Mouse (Mus musculus): ENCODE data around the gene Tmprss9. TPM values are rescaled to one million over a fixed set of nuclear protein-coding genes. Genes with fewer than 3 reads are reported as not detected.

Gene Tmprss9
- total RNA-seq, 2 experiments from 2014 or later, result 0.10 to 0.13 TPM

DNA sequence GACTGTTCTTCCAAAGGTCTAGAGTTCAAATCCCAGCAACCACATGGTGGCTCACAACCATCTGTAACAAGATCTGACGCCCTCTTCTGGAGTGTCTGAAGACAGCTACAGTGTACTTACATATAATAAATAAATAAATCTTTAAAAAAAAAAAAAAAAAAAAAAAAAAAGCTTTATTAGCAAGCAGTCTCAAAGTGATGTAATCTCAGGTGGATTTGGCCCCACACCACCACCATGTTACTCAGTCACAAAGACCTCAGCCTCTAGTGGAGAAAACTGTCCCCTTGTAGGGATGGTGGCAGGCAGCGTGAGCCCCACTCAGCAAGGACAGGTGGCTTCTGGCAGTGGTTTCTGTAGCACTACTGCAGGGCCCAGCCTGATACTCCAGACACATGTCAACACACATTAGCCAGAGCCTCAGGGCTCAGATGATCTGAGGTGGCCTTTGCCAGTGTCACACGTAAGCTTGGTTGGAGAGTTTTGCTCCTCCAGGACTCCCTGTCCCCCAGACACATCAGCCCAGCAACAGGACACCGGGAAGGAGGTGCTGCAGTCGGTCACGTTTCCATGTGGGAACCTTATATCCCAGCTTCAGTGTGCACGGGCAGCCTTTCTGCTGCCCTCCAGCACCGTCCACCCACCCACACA lies 41.8 kb downstream of the Tmprss9 start:
- no peak for DNase-seq (ENCODE audit: low spot score in 2 of 2)

GRCm38 (mm10) chr10:80914253-80914656 lies 42.6 kb downstream of the Tmprss9 start:
- no peak for DNase-seq (ENCODE audit: low spot score in 2 of 2)

DNA sequence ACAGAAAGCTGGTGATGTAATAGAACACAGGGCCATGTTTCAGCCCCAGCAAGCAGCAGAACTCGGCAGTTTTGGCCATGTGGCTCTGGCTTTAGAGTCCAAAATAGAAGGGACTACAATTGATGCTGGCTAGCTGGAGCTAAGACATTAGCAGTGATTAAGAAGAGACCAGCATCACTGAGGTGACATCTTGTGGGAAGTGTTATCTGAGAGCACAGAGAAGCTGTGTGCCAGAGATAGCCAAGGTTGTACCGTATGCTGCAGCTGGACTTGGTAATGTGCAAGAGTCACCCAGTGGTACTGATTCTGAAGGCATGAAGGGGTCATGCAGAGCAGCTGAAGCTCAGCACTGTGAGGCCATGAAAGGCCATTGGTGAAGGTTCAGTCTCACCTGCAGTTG lies 43.6 kb downstream of the Tmprss9 start:
- no peak for DNase-seq (ENCODE audit: low spot score in 2 of 2)

DNA sequence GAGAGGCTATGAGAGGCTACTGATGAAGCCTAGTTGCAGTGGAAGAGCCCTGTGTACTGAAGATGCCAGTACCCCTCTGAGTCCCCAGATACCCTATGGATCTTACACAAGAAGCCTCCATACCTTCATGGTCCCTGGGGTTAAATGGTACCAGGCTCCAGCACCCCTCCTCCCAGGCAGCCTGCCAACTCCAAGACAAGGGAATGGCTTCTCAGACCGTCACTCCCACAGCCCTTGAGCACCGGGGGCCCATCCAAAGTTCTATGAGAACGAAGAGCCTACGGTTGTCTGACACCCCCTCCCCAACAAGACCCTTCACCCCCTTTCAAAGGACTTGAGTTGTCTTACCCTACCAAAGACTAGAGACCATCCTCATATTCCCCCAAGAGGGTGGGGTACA lies 44.1 kb downstream of the Tmprss9 start:
- DNase-seq (ENCODE audit: low spot score in 2 of 2), result no peak

- no peak for DNase-seq (ENCODE audit: low spot score in 2 of 2)
Observed at GRCm38 (mm10) chr10:80917336-80917778, 45.7 kb downstream of the Tmprss9 start.

DNA sequence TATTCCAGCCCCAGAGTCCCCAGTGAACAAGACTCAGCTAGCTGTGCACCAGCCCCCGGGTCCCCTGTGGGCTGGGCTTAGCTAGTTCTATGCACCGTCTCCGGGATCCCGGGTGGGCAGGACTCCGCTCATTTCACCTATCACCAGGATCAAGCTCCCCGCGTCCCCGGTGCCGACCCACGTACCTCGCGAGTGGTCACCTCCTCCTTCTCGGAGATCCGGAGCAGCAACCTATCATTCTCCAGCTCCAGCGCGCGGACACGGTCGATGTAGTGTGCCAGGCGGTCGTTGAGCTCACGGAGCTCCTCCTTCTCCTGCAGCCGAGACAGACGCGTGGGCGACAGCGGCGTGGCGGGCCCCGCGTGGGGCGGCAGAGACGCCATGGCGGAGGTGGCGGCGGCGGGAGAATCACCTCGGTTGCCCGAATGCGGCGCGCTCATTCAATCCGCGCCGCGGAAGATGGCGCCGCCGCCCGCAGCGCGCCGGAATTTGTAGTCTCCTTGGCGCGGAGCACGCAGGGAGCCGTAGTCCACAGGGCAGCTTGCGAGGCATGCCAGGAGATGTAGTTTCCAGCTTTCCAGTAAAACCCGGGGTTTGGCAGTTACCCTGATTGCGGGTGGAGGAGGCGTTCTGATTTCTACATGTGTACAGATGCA lies 46.3 kb downstream of the Tmprss9 start, which contains the start of gene Lmnb2:
Gene Lmnb2 (minus strand): TSS at position 467 of the 656 bp plus-strand sequence.
- peak; percentile 62 to 72 for DNase-seq (ENCODE audit: low spot score in 2 of 2)

GRCm38 (mm10) chr10:80921923-80922322 lies 50.3 kb downstream of the Tmprss9 start:
- no peak for DNase-seq (ENCODE audit: low spot score in 2 of 2)

GRCm38 (mm10) chr10:80925472-80925871 lies 53.8 kb downstream of the Tmprss9 start:
- DNase-seq (ENCODE audit: low spot score in 2 of 2), result no peak

- peak; percentile 88 to 92 for DNase-seq (ENCODE audit: low spot score in 2 of 2)
Observed at GRCm38 (mm10) chr10:80928586-80929298, 57.1 kb downstream of the Tmprss9 start.

DNA sequence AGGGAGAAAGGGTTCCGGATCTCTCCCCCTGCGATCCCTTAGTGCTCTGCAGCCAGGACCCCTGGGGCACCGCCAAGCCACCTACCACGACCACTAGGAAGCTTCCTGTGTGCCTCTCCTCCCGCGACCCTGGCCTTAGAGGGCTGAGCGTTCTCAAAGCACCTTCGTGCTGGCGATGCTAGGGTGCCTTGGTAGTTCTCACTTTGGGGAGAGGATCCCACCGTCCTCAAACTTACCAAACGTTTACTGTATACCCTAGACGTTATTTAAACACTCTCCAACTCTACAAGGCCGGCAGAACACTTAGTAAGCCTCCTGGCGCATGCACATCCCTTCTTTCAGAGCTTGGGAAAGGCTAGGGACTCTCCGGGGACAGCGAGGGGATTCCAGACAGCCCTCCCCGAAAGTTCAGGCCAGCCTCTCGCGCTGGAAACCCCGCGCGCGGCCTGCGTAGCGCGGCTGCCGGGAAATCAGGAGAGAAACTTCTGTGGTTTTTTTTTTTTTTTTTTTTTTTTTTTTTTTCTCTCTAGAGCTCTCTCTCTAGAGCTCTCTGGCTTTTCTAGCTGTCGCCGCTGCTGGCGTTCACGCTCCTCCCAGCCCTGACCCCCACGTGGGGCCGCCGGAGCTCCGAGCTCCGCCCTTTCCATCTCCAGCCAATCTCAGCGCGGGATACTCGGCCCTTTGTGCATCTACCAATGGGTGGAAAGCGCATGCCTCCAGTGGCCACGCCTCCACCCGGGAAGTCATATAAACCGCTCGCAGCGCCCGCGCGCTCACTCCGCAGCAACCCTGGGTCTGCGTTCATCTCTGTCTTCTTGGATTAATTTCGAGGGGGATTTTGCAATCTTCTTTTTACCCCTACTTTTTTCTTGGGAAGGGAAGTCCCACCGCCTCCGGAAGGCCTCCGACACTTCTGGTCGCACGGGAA lies 57.9 kb downstream of the Tmprss9 start, which contains the start of gene Gadd45b:
Gene Gadd45b (plus strand): TSS at position 775 of the 928 bp plus-strand sequence.
- peak; percentile 96 to 97 for DNase-seq (ENCODE audit: low spot score in 2 of 2)

- DNase-seq (ENCODE audit: low spot score in 2 of 2), result peak in 1 of 2 experiments; percentile 58
Observed at GRCm38 (mm10) chr10:80930361-80931152, 58.9 kb downstream of the Tmprss9 start.

DNA sequence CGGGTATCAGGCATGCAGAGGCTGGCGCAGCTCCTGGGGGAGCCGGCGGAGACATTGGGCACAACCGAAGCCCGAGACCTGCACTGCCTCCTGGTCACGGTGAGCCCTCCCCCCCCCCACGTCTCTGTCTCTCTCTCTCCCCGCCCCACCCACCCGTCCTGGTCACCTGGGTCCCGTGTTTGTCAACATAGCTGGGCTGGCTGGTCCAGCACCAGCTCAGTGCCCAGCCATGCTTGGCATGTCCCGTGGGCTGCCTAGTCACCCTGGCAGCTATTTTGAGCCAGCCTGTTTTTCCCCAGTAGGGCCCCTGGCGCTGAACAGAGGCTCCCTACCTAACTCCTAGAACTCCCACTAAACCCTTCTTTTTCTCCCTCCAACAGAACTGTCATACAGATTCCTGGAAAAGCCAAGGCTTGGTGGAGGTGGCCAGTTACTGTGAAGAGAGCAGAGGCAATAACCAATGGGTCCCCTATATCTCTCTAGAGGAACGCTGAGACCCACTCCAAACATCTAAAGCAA lies 59.6 kb downstream of the Tmprss9 start:
- no peak for DNase-seq (ENCODE audit: low spot score in 2 of 2)

DNA sequence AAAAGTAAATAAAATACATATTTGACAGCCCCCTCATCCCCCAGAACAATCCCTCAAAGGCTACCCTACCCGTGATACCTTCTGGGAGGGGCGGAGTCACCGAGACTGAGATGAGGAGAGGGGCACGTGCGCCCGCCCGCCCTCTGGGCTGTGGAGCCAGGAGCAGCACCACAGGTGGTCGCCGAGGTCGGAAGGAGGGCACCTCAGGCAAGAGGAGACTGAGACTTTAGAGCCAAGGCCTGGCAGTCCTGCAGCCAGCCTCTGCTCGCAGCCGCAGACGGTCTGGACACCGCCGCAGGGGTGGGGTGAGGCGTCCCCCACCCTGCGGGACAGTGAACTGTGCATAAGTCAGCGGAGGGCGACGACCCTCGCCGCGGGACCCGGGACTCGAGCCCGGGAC lies 60.0 kb downstream of the Tmprss9 start:
- no peak for DNase-seq (ENCODE audit: low spot score in 2 of 2)

DNA sequence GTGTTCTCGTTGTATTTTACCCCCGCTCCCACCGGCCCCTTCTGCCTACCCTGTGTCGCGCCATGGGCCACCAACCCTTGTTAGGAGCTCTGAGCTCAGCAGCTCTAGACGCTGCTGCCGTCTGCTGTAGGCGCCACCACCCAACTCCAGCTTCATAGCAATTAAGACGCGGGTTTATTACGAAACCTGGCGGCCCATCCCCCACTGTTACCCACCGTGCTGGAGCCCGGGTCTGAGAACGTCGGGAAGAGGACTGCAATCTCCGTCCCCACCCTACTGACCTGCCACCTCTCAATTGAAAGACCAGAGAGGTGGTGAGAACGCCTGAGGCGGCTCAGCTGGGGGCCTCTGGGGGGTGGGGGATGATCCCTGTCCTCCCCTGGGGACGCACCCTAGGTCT lies 60.6 kb downstream of the Tmprss9 start:
- no peak for DNase-seq (ENCODE audit: low spot score in 2 of 2)

- DNase-seq (ENCODE audit: low spot score in 2 of 2), result no peak
Observed at GRCm38 (mm10) chr10:80932700-80933420, 61.2 kb downstream of the Tmprss9 start.

DNA sequence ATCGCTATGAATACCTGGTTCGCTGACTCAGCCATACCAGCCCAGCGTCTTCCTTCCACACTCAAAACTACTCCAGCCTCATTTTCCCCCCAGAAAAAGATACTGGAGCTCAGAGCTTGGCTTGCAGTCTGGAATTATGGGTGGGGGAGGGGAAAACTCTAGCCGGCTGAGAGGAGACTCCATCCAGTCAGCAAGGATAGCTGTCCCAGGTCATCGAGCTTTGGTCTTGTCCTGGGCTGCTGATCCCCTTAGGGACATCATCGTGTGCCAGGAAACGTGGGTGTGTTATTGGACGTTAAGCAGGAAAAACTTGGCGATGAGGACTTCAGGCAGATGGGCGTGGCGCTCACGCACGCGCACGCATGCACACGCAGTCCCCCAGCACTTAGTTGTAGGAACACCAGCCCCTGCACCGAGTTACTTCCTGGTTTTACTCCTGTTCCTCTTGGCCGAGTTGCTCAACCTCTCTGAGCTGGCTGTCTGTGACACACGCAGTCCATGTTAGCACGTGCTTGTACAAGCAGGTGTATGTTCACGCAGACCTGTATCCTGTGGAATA lies 61.9 kb downstream of the Tmprss9 start:
- no peak for DNase-seq (ENCODE audit: low spot score in 2 of 2)

DNA sequence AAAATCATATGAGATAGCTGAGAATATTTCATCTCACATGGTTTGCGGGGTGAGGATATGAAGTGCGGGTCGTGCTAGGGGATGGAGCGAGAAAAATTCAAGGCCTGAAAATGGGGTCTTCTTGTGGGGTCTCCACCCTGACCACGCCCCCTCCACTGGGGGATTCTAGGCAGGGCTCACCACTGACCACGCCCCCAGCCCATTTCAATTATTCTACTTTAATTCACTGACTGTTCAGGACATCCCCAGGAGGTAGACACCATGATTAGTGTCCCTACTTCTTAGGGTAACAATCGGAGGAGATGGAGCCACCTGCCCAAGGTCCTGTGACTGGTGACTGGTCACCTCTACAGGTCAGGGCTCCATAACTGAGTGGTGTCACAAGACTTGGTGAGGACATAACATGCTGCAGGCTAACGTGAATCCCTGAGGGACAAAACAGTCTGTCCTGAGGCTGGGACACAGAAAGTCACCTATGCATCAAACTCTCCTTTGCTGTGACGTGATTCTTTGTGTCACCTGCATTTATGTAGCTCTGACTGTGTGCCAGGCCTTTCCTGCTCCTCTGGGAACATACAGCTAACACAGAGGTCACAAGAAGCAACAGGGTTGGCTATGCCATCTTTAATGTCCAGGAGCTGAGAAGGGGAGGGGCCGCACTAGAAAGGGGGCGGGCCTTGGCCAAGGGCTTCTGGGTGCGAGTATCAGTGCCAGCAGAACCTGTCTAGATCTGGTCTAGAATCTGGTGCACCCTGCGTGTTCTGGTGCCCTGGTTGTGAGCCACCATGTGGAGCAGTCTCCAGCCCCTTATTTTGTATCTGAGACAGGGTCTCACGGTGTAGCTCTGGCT lies 62.7 kb downstream of the Tmprss9 start:
- DNase-seq (ENCODE audit: low spot score in 2 of 2), result no peak

DNA sequence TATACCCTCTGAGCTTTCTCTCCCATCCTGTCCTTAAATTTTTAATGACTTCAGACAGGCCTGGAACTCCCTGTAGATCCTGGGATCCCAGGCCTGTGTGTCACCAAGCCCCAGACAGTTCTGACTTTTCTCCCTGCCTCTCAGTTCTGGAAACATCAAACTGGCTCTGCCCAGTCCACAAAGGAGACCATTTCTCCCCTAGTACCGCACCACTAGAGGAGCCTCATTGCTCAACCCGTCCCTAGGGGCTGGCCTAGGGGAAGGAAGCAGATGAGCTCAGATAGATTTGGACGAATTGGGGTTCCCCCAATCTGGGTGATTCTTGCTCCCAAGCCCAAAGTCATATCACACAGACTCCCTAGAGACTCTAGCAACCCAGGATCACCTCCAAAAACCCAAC lies 63.6 kb downstream of the Tmprss9 start:
- DNase-seq (ENCODE audit: low spot score in 2 of 2), result no peak
